Mouse (Mus musculus) frontal cortex, postnatal 25 days (tissue): Measurements from ENCODE around the gene Ptpra.

Experiments
- DNase-seq, 2 experiments: peaks; one replicate each; pipeline ENCODE4 v3.0.0; 2022; ENCODE audit warnings: low spot score in 2 of 2

Ptpra gene

DNA sequence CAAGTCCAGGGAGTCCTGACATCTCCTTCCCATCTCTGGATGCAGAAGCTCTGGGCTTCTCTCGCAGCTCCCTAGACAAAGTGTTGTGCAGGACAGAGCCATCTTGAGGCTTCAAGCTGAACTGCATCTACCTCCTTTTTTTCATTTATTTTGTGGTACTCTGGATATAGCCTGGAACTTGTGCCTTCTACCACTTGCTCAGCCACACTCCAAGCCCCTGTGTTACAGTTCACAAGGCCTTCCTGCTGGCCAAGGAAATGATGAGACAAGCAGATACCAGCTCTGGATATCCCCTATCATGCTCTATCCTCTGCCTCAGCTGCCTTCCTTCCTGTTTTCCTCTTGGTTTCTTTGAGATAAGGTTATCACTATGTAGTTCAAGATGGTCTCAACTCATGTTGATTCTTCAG is 147.5 kb downstream of the Ptpra start:
- DNase-seq, result no peak

DNA sequence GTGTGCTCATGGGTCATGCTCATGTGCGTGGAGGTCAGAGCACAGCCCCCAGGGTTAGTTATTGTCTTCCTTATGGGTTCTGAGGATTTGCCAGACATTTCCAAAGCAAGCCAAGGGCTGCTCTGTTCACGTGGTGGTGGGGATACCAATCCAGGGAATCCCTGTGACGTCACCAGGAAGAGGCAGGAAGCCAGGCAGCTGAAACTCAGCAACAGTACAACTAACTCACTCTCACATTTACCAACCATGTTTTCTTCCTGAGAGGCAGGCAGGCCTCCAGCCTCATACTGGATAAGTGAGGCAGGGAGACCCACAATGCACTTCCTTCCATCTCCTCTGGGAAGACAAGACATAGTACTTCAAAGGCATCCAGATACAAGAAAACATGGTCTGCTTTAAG is 148.3 kb downstream of the Ptpra start:
- DNase-seq, result no peak

DNA sequence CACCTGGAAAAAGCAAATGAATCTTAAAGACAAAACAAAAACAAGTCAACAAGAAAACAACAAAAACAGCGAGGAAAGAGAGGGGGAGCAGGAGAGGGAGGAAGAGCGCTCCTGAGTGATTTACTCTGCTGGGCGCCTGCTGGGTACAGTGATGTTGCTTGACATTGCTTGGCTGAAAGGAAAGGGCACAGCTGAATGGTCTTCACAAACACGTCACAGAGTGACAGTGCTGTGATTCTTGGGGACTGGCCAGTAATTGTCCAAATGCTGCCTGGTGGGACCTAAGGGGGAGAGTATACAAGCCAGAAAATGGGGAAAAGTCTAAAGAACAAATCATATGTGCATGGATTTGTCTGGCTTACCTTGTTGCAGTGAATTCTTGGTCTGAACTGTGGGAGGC is 152.1 kb downstream of the Ptpra start:
- DNase-seq, result no peak
